Mouse (Mus musculus) kidney, adult 18-20 months (tissue): ENCODE measurements around the gene Rnasel.
A peak's percentile ranks its signal among the peaks of the same experiment; 100 is the strongest.
"Not testable (repeated sequence)": the region's sequence is repeated elsewhere in the genome, so short reads cannot be mapped to it uniquely, and the experiment has no call there.

ENCODE experiments used
- DNase-seq: peaks from one replicate; pipeline ENCODE4 v3.0.0; 2021

The Rnasel gene

GRCm38 (mm10) chr1:153737101-153738085, 11.8 kb upstream of the Rnasel start:
- DNase-seq, result no peak

- no peak for DNase-seq
Observed at GRCm38 (mm10) chr1:153739437-153740015, 9.7 kb upstream of the Rnasel start.

DNA sequence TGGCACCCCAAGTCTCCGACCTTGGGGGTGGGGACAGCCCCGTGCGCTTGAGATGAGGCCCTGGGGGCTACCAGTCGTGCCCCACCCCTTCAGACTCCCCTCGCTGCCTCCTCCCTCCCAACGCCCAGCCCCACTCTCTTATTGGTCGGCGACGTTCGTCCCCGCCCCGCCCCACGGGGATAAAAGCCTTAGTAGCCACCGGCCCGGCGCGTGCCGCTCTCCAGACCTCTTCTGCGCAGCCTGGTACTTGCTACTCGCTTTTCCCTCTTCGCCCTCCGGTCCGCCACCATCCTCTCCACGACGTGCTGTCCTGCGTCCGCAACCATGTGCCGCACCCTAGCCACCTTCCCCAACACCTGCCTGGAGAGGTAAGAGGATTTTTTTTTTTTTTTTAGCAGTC, 9.1 kb upstream of the Rnasel start, which contains the start of gene Rgs16:
Rgs16 (plus strand) TSS at position 205 of the 400 bp plus-strand sequence.
- DNase-seq, result peak; percentile 73

DNA sequence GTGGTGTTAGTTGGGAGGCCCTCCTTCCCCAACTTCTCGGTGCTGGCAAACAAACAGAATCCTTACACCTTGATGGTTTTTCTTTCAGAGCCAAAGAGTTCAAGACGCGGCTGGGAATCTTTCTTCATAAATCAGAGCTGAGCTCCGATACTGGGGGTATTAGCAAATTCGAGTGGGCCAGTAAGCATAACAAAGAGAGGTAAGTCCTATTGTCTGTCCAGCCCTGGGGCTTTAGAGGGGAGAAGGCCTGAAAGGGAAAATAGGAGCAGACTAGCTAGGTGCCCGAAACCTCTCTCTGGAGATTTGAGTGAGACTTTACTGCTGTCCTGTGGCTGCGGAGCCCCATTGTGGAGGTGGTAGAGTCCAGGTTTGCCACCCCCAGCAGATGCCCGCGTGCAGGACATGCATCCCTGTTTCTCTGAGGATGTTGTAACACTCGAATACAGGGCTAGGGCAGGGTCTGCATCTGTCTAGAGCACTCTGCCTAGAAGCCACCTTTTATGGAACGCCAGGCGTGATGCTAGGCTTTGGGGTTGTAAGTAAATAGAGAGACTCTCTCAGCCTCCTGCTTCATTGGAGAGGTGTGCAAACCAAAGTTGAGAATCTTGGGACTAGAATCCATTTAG, 8.3 kb upstream of the Rnasel start:
- no peak for DNase-seq

- DNase-seq, result no peak
Observed at GRCm38 (mm10) chr1:153741551-153742316, 7.5 kb upstream of the Rnasel start.

GRCm38 (mm10) chr1:153742374-153743155, 6.7 kb upstream of the Rnasel start:
- peak; percentile 80 for DNase-seq

DNA sequence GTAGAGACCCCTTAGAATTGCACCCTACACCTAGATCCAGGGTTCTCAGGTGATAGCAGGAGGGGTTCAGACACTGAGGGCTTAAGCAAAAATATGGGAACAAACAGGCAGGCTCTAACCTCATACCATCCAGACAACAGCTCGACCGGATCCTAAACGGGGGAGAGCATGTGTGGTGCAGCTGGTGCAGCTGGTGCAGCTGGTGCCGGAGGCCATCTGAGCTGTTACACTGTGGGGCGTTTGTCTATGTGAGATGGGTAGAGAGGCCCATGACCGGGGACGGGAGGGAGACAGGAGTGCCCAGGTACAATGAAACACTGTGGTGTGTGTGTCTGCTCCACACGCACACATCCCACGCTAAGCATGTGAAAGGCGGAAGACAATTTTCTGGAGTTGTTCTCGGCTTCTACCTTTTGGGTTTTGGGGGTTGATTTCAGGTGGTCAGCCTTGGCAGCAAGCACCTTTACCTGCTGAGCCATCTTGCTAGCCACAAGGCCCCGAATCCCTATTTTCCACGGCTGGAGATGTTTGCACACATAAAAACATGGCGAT, 3.0 kb upstream of the Rnasel start:
- DNase-seq, result no peak

DNA sequence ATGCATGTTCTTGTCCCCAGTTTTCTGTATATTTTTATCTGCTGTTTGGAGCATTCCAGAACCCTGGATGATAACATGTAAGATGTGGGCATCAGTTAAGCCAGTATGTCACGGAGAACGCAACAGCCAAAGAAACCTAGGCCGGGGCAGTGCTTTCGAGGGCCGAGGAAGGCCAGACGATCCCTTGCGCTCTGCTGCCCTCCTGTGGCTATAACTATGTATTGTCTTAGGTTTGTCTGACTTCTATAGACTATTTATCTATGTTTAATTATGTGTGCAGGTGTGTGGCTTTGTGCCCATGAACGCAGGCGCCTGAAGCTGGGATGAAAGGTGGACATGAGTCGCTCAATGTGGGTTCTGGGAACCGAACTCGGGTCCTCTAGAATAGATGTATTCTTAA, 2.5 kb upstream of the Rnasel start:
- DNase-seq, result peak; percentile 71

GRCm38 (mm10) chr1:153747861-153748530, 1.2 kb upstream of the Rnasel start:
- no peak for DNase-seq

- DNase-seq, result peak; percentile 38
Observed at GRCm38 (mm10) chr1:153748549-153748948, 677 bp upstream of the Rnasel start.

- no peak for DNase-seq
Observed at GRCm38 (mm10) chr1:153750054-153750453, 828 bp downstream of the Rnasel start.

DNA sequence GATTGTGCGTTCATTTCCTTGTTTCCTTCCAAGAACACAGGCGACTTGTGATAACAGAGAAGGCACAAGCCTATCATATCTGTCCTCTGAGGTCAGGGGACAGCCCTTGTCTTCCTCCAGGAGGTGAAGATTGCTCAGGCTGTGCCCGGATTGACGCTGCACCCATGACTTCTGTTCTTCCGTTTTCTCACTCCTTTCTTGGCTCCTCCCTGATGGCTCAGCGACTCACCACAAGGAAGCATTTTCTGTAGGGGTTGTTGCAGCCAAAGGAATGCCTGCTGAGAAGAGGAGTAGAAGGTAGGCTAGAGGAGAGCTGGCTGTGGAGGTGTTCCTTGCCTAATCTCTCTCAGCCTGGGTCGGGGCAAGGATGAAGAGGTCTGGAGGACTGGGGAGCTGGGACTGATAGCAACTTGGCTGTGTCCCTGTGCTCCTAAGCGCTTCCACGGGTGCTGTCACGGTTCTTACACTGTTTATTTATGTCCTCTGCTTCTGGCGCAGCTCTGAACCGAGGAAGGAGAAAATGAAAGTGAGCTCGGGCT, 2.6 kb downstream of the Rnasel start:
- peak; percentile 37 for DNase-seq

GRCm38 (mm10) chr1:153752521-153752920, 3.3 kb downstream of the Rnasel start:
- DNase-seq, result no peak

DNA sequence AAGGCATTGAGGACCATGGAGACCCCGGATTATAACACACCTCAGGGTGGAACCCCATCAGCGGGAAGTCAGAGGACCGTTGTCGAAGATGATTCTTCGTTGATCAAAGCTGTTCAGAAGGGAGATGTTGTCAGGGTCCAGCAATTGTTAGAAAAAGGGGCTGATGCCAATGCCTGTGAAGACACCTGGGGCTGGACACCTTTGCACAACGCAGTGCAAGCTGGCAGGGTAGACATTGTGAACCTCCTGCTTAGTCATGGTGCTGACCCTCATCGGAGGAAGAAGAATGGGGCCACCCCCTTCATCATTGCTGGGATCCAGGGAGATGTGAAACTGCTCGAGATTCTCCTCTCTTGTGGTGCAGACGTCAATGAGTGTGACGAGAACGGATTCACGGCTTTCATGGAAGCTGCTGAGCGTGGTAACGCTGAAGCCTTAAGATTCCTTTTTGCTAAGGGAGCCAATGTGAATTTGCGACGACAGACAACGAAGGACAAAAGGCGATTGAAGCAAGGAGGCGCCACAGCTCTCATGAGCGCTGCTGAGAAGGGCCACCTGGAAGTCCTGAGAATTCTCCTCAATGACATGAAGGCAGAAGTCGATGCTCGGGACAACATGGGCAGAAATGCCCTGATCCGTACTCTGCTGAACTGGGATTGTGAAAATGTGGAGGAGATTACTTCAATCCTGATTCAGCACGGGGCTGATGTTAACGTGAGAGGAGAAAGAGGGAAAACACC, 4.7 kb downstream of the Rnasel start:
- DNase-seq, result no peak

DNA sequence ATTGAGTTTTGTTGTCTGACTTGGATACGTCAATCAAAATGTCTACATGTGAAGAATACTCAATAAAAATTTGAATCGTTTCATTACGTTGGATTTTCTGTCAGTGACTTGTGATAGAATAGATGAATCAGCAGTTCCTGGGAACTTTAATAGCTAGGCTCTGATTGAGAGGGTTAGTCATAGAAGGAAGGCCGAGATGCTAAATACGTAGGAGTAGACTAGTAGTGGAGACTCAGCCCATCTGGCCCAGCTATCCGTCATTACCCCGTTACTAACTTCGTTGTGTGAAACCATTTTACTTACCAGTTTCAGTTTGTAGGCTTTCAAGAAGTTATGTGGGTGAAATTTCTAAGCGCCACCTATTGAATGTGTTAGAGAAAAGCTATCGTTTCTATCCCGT, 14.9 kb downstream of the Rnasel start:
- no peak for DNase-seq

DNA sequence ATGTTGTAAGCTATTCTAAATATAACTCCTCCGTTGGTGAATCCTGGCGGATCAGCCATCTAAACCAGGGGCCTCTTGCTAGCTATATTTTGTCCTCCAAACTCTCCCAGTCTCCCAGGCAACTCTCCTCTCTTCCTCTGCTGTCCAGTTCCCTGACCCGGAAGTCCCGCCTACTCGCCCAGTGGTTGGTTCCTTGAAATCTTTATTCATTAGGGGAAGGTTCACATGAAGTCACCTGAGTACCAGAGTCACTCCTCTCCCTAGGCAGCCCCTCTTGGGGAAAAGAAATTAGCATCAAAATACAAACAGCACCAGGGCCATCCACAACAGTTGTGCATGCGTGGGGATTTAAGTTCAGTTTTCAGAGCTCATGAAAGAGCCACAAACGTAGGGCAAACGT, 17.1 kb downstream of the Rnasel start:
- no peak for DNase-seq

DNA sequence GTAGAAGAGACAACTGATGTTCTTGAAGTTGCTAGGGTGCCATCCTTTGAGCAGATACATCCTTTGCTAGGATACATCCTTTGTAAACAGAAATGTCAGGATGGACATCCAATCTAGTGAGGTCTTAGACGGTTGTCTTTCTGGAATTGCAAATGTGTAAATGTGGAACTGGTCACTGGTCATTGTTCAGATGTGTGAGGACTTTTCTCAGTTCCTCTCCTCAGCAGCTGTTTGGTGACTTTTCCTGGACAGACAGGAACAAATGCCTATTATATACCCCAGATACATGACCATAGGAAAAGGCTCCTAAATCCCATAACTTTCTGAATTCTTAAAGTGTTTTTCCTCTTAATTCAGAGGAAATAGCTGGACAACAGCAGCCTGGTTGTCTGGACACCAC, 18.1 kb downstream of the Rnasel start:
- no peak for DNase-seq

GRCm38 (mm10) chr1:153768465-153768864, 19.2 kb downstream of the Rnasel start:
- no peak for DNase-seq

- not testable (repeated sequence) for DNase-seq
Observed at GRCm38 (mm10) chr1:153769571-153769970, 20.3 kb downstream of the Rnasel start.
